Mouse (Mus musculus) olfactory bulb, adult 2 months (tissue): Measurements from ENCODE around the gene Hsf5.

ENCODE experiments used
- CTCF ChIP-seq: fragments of 200-500 bp; IDR thresholded peaks from 2 replicates; pipeline ENCODE4 v1.5.1; 2012; ENCODE audit warnings: low read depth, mild to moderate bottlenecking, low read length, moderate library complexity; ENCODE audit not compliant: insufficient read depth
- POLR2A ChIP-seq: fragments of 200-500 bp; IDR thresholded peaks from 2 replicates; pipeline ENCODE4 v1.6.1; 2012; ENCODE audit warnings: mild to moderate bottlenecking, low read depth, low read length, moderate library complexity; ENCODE audit not compliant: insufficient read depth

DNA sequence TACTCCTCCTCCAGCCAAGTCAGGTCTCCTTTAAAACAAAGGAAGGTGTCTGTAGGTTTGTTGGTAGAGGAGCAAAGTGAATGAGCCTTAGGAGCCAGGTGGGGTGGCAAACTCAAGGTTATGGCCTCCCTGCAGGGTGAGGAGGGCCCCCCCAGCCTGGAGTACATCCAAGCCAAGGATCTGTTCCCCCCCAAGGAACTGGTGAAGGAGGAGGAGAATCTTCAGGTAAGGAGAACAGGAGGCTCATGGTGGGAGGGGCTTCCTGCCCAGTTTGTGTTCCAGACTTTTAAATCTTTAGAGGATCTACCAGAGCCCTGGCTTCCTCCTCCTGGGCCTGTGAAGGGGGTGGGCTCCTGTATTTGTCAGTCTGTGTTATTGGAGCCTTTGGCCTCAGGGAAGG, 19.9 kb upstream of the Hsf5 start:
- TF ChIP-seq CTCF (no peak), POLR2A (no peak)
